Mouse (Mus musculus) intestine, embryonic 14.5 days (tissue): ENCODE results near the gene Narfl. TPM values are rescaled to one million over a fixed set of nuclear protein-coding genes. Genes with fewer than 3 reads are reported as not detected.

Experiments
- ATAC-seq: fragments of 200-750 bp; cut with Nextera tagmentation; replicated peaks from 2 replicates; pipeline ENCODE4 v1.8.0; 2017; ENCODE audit warnings: low read depth, moderate number of reproducible peaks, moderate TSS enrichment, moderate library complexity; ENCODE audit not compliant: low FRiP score, low TSS enrichment
- DNase-seq: peaks from one replicate; pipeline ENCODE4 v3.0.0-alpha.2; 2018; ENCODE audit warnings: low spot score
- H3K27ac ChIP-seq: fragments of 300-500 bp; sonication (generic); 2 replicates; pipeline ENCODE4 v1.5.1; 2014; ENCODE audit warnings: low read depth, mild to moderate bottlenecking, control low read depth
- H3K27me3 ChIP-seq: fragments of 300-500 bp; sonication (generic); replicated peaks from 2 replicates; pipeline ENCODE4 v1.6.1; 2014; ENCODE audit warnings: low read length, control low read depth; ENCODE audit not compliant: control insufficient read depth, insufficient read depth
- H3K36me3 ChIP-seq: fragments of 300-500 bp; sonication (generic); 2 replicates; pipeline ENCODE4 v1.6.1; 2014; ENCODE audit warnings: low read length, control low read depth; ENCODE audit not compliant: control insufficient read depth, insufficient read depth
- H3K4me1 ChIP-seq: fragments of 300-500 bp; sonication (generic); replicated peaks from 2 replicates; pipeline ENCODE4 v1.6.1; 2014; ENCODE audit warnings: low read length, control low read depth, mixed read lengths; ENCODE audit not compliant: control insufficient read depth, insufficient read depth
- H3K4me2 ChIP-seq: fragments of 300-500 bp; sonication (generic); 2 replicates; pipeline ENCODE4 v1.6.1; 2014; ENCODE audit warnings: low read length
- H3K4me3 ChIP-seq: fragments of 300-500 bp; sonication (generic); 2 replicates; pipeline ENCODE4 v1.5.1; 2014; ENCODE audit warnings: low read depth, low read length, control low read depth, mixed read lengths
- H3K9ac ChIP-seq: fragments of 300-500 bp; sonication (generic); 2 replicates; pipeline ENCODE4 v1.6.1; 2014; ENCODE audit warnings: mild to moderate bottlenecking, low read length
- H3K9me3 ChIP-seq: fragments of 300-500 bp; sonication (generic); 2 replicates; pipeline ENCODE4 v1.6.1; 2016; ENCODE audit warnings: low read length, control low read depth; ENCODE audit not compliant: control insufficient read depth
- WGBS: fragments of 180-500 bp; shearing (Covaris S2); extraction: QIAGEN DNeasy Blood & Tissue Kit; methylation state at CpG from one replicate; pipeline ENCODE4 v1.1.7; 2014; 5-methylcytosine and 5-hydroxymethylcytosine counted together
- polyA plus RNA-seq: library from polyadenylated mRNA; unstranded; fragments of >200 nt; fragmentation: Nextera tagmentation; extraction: Ambion mirVana; gene quantifications from 2 replicates; pipeline ENCODE4 v1.2.1, GENCODE M21; 2014

The Narfl gene
- polyA plus RNA-seq, 1 experiment from 2014 or later: 25.2 TPM

- no peak for ATAC-seq
- no peak overlapping the region for H3K9ac ChIP-seq
- H3K4me2 ChIP-seq: no peak overlapping the region
These were observed 1.9 kb downstream of the Narfl start for GRCm38 (mm10) chr17:25775318-25776062.

DNA sequence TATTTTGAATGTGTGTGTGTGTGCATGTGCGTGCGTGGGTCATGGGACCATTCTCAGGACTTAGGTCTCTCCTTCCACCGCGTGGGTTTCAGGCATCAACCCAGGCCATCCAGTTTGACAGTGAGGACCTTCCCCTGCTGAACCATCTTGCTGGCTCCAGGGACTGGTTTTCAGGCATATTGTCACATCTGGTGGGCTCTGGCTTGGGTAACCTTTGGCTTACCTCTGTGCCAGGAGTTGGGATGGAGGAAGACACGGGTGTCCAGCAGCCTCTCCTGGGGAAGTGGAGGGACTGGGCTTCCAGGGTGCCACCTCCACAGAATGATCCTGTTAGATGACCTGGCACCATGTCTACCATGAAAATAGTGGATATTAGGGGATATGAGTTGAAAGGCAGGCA is 4.4 kb downstream of the Narfl start:
- H3K9me3 ChIP-seq: no peaks in the 10 kb centered on the region
- no peak overlapping the region for H3K4me3 ChIP-seq
- H3K9ac ChIP-seq: no peak overlapping the region
- H3K4me2 ChIP-seq: no peak overlapping the region
- no peak overlapping the region for H3K27ac ChIP-seq
- 93% methylated on average over 5 of the region's 5 CpGs for WGBS
- DNase-seq (no peak), ATAC-seq (no peak)
- peaks cover 39% of the 10 kb centered on the region for H3K36me3 ChIP-seq
- H3K27me3 ChIP-seq: no peaks in the 10 kb centered on the region
- peaks cover 9% of the 10 kb centered on the region for H3K4me1 ChIP-seq

More at GRCm38 (mm10) chr17:25775318-25776062, 1.9 kb downstream of the Narfl start:
- 78% methylated on average over 10 of the region's 10 CpGs for WGBS
- no peaks in the 10 kb centered on the region for H3K27me3 ChIP-seq
- peaks cover 16% of the 10 kb centered on the region for H3K36me3 ChIP-seq
- no peak overlapping the region for H3K4me3 ChIP-seq
- no peak for DNase-seq
- peaks cover 9% of the 10 kb centered on the region for H3K4me1 ChIP-seq
- H3K27ac ChIP-seq: no peak overlapping the region
- no peaks in the 10 kb centered on the region for H3K9me3 ChIP-seq

DNA sequence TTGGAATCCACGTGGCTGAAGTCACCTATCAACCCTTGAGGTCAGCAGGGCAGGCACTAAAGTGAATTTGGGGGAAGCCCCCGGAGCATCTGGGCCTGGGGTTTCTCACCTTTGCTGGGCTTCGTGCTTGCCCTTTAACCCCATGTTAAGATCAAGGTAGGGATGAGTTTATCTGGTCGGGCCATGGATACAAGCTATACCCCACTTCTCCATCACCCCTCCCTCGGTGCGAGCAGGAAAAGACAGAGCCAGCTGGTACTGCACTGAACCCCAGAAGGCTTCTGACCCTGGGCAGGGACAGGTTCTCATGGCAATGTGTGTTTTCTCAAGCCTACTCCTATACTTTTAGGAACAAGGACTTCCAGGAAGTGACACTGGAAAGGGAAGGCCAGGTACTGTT is 7.8 kb downstream of the Narfl start:
- Histone ChIP-seq H3K9ac (no peak overlapping the region), H3K9me3 (no peaks in the 10 kb centered on the region), H3K36me3 (peaks cover 45% of the 10 kb centered on the region), H3K4me3 (no peak overlapping the region), H3K27ac (no peak overlapping the region), H3K4me1 (peaks cover 12% of the 10 kb centered on the region), H3K27me3 (no peaks in the 10 kb centered on the region), H3K4me2 (no peak overlapping the region)
- 67% methylated on average over 6 of the region's 6 CpGs for WGBS
- no peak for DNase-seq
- no peak for ATAC-seq

DNA sequence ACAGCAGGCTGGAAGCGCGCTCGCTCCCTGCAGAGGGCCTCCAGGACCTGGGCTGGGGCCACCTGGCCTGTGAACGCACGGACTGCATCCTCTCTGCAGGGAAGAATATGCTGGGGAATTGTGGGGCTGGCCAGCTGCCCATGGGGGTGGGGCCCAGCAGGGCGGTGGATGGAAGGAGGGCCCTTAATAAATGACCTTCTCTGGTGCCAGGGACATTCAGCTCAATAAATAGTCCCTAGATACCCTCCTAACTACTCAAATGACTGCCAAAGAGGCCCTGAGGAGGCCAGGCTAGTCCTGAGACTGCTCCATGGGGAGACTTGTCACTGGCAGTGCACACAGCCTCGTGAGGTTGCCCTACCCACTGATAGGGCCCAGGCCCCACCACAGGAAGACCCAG is 9.5 kb downstream of the Narfl start:
- no peak for DNase-seq
- H3K4me3 ChIP-seq: no peak overlapping the region
- H3K27me3 ChIP-seq: no peaks in the 10 kb centered on the region
- ATAC-seq: no peak
- no peaks in the 10 kb centered on the region for H3K9me3 ChIP-seq
- H3K4me2 ChIP-seq: no peak overlapping the region
- H3K4me1 ChIP-seq: peaks cover 12% of the 10 kb centered on the region
- H3K27ac ChIP-seq: no peak overlapping the region
- peaks cover 46% of the 10 kb centered on the region for H3K36me3 ChIP-seq
- H3K9ac ChIP-seq: no peak overlapping the region
- WGBS: 75% methylated on average over 7 of the region's 7 CpGs

GRCm38 (mm10) chr17:25783861-25784574 is 10.4 kb downstream of the Narfl start:
- Histone ChIP-seq H3K9me3 (no peaks in the 10 kb centered on the region), H3K27me3 (no peaks in the 10 kb centered on the region), H3K4me2 (peak overlapping the region; percentile 94), H3K4me1 (peaks cover 12% of the 10 kb centered on the region), H3K4me3 (peak overlapping the region; percentile 94; the same call in 1 of the 2 replicates), H3K27ac (no peak overlapping the region), H3K9ac (no peak overlapping the region), H3K36me3 (peaks cover 53% of the 10 kb centered on the region)
- DNase-seq (no peak), ATAC-seq (no peak)
- WGBS: 78% methylated on average over 15 of the region's 15 CpGs

GRCm38 (mm10) chr17:25785281-25785745 is 11.7 kb downstream of the Narfl start, which contains the start of gene Haghl:
Haghl (minus strand) TSS chr17:25785673.
- H3K27me3 ChIP-seq: no peaks in the 10 kb centered on the region
- peaks cover 12% of the 10 kb centered on the region for H3K4me1 ChIP-seq
- H3K27ac ChIP-seq: peak within 1 kb of the TSS; percentile 79
- peak within 1 kb of the TSS; percentile 94 for H3K4me3 ChIP-seq
- DNase-seq (peak; percentile 99), ATAC-seq (peak; percentile 82)
- peak within 1 kb of the TSS; percentile 94 for H3K4me2 ChIP-seq
- whole genome bisulfite sequencing: under 1% methylated on average over 23 of the region's 23 CpGs
- H3K36me3 ChIP-seq: peaks cover 56% of the 10 kb centered on the region
- H3K9ac ChIP-seq: peak within 1 kb of the TSS; percentile 65
- H3K9me3 ChIP-seq: no peaks in the 10 kb centered on the region

DNA sequence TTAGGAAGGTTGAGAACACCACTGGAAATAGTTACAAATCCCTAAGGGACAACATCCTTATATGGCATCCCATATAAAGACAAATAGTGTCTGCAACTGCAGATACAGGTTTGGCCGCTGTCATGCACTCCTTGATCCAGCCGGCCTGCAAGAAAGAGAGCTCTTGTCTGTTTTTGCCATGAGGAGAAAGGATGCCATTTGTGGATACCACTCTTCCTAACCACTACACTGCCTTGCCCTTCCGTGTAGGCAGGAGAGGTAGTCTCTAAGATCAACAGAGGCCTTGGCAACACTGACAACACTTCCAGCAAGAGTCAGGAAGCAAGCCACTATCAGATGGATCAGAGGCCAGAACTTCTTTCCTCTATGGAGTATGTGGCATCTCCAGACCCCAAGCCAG is 12.7 kb downstream of the Narfl start, which contains the start of gene Ccdc78:
Gene Ccdc78 (plus strand): TSS at position 301 of the 400 bp plus-strand sequence.
- H3K27me3 ChIP-seq: no peaks in the 10 kb centered on the region
- peak within 1 kb of the TSS; percentile 94 for H3K4me2 ChIP-seq
- ATAC-seq: no peak
- WGBS: 80% methylated on average over 3 of the region's 3 CpGs
- DNase-seq: no peak
- peaks cover 18% of the 10 kb centered on the region for H3K4me1 ChIP-seq
- H3K4me3 ChIP-seq: peak within 1 kb of the TSS; percentile 94
- H3K36me3 ChIP-seq: peaks cover 50% of the 10 kb centered on the region
- peak within 1 kb of the TSS; percentile 79; the same call in 1 of the 2 replicates for H3K27ac ChIP-seq
- H3K9me3 ChIP-seq: no peaks in the 10 kb centered on the region
- peak within 1 kb of the TSS; percentile 65 for H3K9ac ChIP-seq

- no peak for ATAC-seq
- H3K9ac ChIP-seq: no peak overlapping the region
- WGBS: 89% methylated on average over 9 of the region's 9 CpGs
These were observed 13.4 kb downstream of the Narfl start for GRCm38 (mm10) chr17:25786781-25787504.

More at GRCm38 (mm10) chr17:25786781-25787504, 13.4 kb downstream of the Narfl start:
- H3K36me3 ChIP-seq: peaks cover 43% of the 10 kb centered on the region
- no peak overlapping the region for H3K4me3 ChIP-seq
- H3K4me1 ChIP-seq: peaks cover 23% of the 10 kb centered on the region
- no peak for DNase-seq
- no peaks in the 10 kb centered on the region for H3K9me3 ChIP-seq
- H3K27ac ChIP-seq: no peak overlapping the region
- no peaks in the 10 kb centered on the region for H3K27me3 ChIP-seq
- no peak overlapping the region for H3K4me2 ChIP-seq
